Mouse (Mus musculus) neutrophil, adult 59 days (primary cell): ENCODE results near the gene Gm4737. TPM values are rescaled to one million over a fixed set of nuclear protein-coding genes. Genes with fewer than 3 reads are reported as not detected.

Source experiments
- total RNA-seq, 2 experiments: library from RNA; stranded (reverse); gene quantifications; 1 replicate in 1 of 2; 2 replicates in 1 of 2; pipeline ENCODE4 v1.2.4; 2023

Gene Gm4737
- 10 to 100 TPM; 10.5 to 14.8 TPM for total RNA-seq

DNA sequence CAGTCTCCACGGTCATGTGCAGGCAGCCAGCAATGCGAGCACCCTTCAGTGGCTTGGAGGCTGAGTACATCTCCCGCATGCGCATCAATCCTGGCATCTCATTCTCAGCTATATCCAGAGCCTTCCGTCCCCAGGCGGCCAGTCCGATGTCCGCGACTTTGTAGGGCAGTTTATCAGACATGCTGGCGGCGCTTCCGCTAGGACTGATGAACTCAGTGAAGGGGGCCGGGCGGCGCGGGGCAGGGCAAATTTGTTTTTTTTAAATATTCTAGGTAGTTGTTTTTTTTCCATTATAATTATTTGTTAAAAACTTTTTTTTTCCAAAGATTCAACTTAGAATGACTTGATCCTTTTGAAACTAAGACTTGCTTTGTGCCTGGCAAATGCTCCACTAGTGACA, at the start of gene Gm4737:
Gene Gm4737, minus strand, starts transcription at position 246 of the 400 bp plus-strand sequence.

GRCm38 (mm10) chr16:46120020-46120419, 34.9 kb downstream of the Gm4737 start, which contains the start of gene Cd96:
Gene Cd96 (minus strand): TSS chr16:46120251.

Other genes starting within 250 kb of the Gm4737 start
- gene Phldb2, start 201.5 kb downstream of the Gm4737 start, total RNA-seq = 1 to 10 TPM; 2.2 to 3.7 TPM
- 1 to 10 TPM; 1.2 to 1.3 TPM for gene Plcxd2, start 144.9 kb downstream of the Gm4737 start, total RNA-seq
- gene Cd96, start 34.8 kb downstream of the Gm4737 start, total RNA-seq = under 1 TPM; 0.42 to 0.44 TPM